Mouse (Mus musculus): ENCODE data around the gene Chrne.

DNA sequence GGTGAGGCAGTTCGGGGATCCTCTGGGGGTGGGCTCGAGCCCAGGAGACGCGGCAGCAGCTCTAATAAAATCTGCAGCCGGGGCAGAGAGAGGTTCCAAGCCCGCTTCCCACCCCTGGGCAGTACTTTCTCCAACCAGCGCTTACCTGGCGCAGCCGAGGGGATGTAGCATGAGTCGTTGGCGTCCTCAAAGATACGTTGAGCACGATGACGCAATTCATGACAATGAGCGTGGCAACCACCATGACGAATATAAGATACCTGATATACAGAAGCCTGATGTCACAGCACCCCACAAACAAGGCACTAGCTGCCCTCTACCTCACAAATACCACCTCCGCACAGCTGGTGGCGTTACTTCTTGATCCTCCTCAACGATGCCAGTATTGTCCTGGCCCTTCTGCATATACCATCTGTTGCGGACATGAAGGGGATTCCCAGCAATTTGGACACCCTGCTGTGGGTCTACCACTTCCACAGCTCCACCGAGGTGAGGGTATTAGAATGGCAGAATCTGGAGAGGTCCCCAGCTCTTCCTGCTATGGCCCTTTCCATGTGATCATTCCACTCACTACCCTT, 3.4 kb downstream of the Chrne start, which contains the start of gene 4930544D05Rik:
- TF ChIP-seq CTCF (IDR thresholded peaks at IDR 0.05; ENCODE audit: borderline replicate concordance, insufficient read depth, low read depth, low read length) (no peak), POLR2A (IDR thresholded peaks at IDR 0.05; ENCODE audit: borderline replicate concordance, insufficient read depth, low read length) (no peak)

Measured in cerebellum, adult 2 months (tissue).